ENCODE assay signal across 21 mouse cellular contexts in genomic region chr8:110404516-110404915, GRCm38 (mm10).
DNase-seq lines count a peak whose midpoint lies in the region; ATAC-seq and TF ChIP-seq lines count a peak whose summit lies in the region.
"Had no signal": no experiment of that assay in that cellular context is flagged by ENCODE, and none has a peak within 500 bp of the region (broad histone marks: within the 10 kb centered on the region; RNA-seq: fewer than 3 reads in every experiment).

No protein-coding gene starts in this region.

- WGBS in forebrain, embryonic 14.5 days, result 91% methylated on average over 3 of the region's 3 CpGs
- WGBS in forebrain, embryonic 12.5 days, result 90% methylated on average over 3 of the region's 3 CpGs
- 76% methylated on average over 3 of the region's 3 CpGs for WGBS in heart, embryonic 10.5 days
- 60% methylated on average over 3 of the region's 3 CpGs for WGBS in lung, embryonic 14.5 days
- WGBS in lung, postnatal 0 days, result 61% methylated on average over 3 of the region's 3 CpGs

- ATAC-seq in forebrain, embryonic 14.5 days, result no peak
- ATAC-seq in forebrain, embryonic 12.5 days (ENCODE audit: low FRiP score), result no peak
- ATAC-seq in lung, embryonic 14.5 days (ENCODE audit: insufficient read depth), result no peak
- no peak for ATAC-seq in lung, postnatal 0 days
- ATAC-seq: activated CD4-positive, CD25-positive, alpha-beta regulatory T cell, adult 4 months; forebrain, embryonic 16.5 days; hindbrain, embryonic 16.5 days; intestine, embryonic 15.5 days had no signal

- H3K4me2 ChIP-seq in forebrain, embryonic 14.5 days (ENCODE audit: low read length), result no peak overlapping the region
- H3K4me2 ChIP-seq in forebrain, embryonic 12.5 days, result no peak overlapping the region
- H3K4me2 ChIP-seq in lung, embryonic 14.5 days, result no peak overlapping the region
- no peak overlapping the region for H3K4me2 ChIP-seq in lung, postnatal 0 days (replicated peaks; ENCODE audit: low read depth, low read length)
- H3K4me2 ChIP-seq: heart, embryonic 13.5 days; hindbrain, embryonic 13.5 days; intestine, embryonic 15.5 days had no signal

- DNase-seq in forebrain, embryonic 14.5 days (ENCODE audit: low spot score), result peak; percentile 23
- DNase-seq in heart, adult 11 months, result peak; percentile 13
- DNase-seq in heart, embryonic 10.5 days (ENCODE audit: low spot score), result no peak
- peak; percentile 14 for DNase-seq in lung, embryonic 14.5 days
- DNase-seq in lung, postnatal 4 days, result no peak
- DNase-seq in lung, postnatal 36 days, result peak; percentile 30
- no peak for DNase-seq in lung, postnatal 0 days (ENCODE audit: low spot score)
- DNase-seq: adrenal gland, adult 8-10 months; adrenal gland, postnatal 25 days; cerebellum, adult 18-20 months; cerebellum, adult 9-10 months; cerebellum, postnatal 14 days; gastrocnemius, adult 2 months; gastrocnemius, postnatal 36 days had no signal

- no peak overlapping the region for H3K9ac ChIP-seq in forebrain, embryonic 14.5 days (ENCODE audit: low read length)
- H3K9ac ChIP-seq in forebrain, embryonic 12.5 days, result no peak overlapping the region
- no peak overlapping the region for H3K9ac ChIP-seq in lung, embryonic 14.5 days
- no peak overlapping the region for H3K9ac ChIP-seq in lung, postnatal 0 days (replicated peaks; ENCODE audit: low read depth)
- H3K9ac ChIP-seq: heart, embryonic 13.5 days; hindbrain, embryonic 13.5 days; intestine, embryonic 15.5 days had no signal

- no peaks in the 10 kb centered on the region for H3K9me3 ChIP-seq in forebrain, embryonic 14.5 days (replicated peaks; ENCODE audit: control insufficient read depth, low read length)
- H3K9me3 ChIP-seq in forebrain, embryonic 12.5 days, result no peaks in the 10 kb centered on the region
- no peaks in the 10 kb centered on the region for H3K9me3 ChIP-seq in heart, embryonic 10.5 days
- H3K9me3 ChIP-seq in lung, embryonic 14.5 days (ENCODE audit: low read depth, low read length), result no peaks in the 10 kb centered on the region
- H3K9me3 ChIP-seq in lung, postnatal 0 days (ENCODE audit: low read length), result no peaks in the 10 kb centered on the region
- H3K9me3 ChIP-seq: heart, embryonic 13.5 days; intestine, embryonic 15.5 days had no signal

- H3K36me3 ChIP-seq in forebrain, embryonic 14.5 days (ENCODE audit: control insufficient read depth, insufficient read depth, low read length), result no peaks in the 10 kb centered on the region
- no peaks in the 10 kb centered on the region for H3K36me3 ChIP-seq in forebrain, embryonic 12.5 days (replicated peaks)
- H3K36me3 ChIP-seq in heart, embryonic 10.5 days, result no peaks in the 10 kb centered on the region
- H3K36me3 ChIP-seq in lung, embryonic 14.5 days (ENCODE audit: insufficient read depth), result no peaks in the 10 kb centered on the region
- H3K36me3 ChIP-seq in lung, postnatal 0 days (ENCODE audit: insufficient read depth, low read length), result no peaks in the 10 kb centered on the region
- H3K36me3 ChIP-seq: heart, embryonic 13.5 days; hindbrain, embryonic 13.5 days; intestine, embryonic 15.5 days had no signal

- no peaks in the 10 kb centered on the region for H3K27me3 ChIP-seq in forebrain, embryonic 14.5 days (replicated peaks; ENCODE audit: control insufficient read depth, insufficient read depth, low read length)
- H3K27me3 ChIP-seq in forebrain, embryonic 12.5 days, result no peaks in the 10 kb centered on the region
- H3K27me3 ChIP-seq in heart, embryonic 10.5 days (ENCODE audit: insufficient read depth, poor library complexity, severe bottlenecking), result no peaks in the 10 kb centered on the region
- no peaks in the 10 kb centered on the region for H3K27me3 ChIP-seq in lung, embryonic 14.5 days (ENCODE audit: insufficient read depth, low read length)
- no peaks in the 10 kb centered on the region for H3K27me3 ChIP-seq in lung, postnatal 0 days (replicated peaks; ENCODE audit: insufficient read depth, low read length)
- H3K27me3 ChIP-seq: heart, embryonic 13.5 days; hindbrain, embryonic 13.5 days; intestine, embryonic 15.5 days had no signal

- TF ChIP-seq EP300 in lung, postnatal 0 days (IDR thresholded peaks at IDR 0.05), result no peak

- H3K4me3 ChIP-seq in forebrain, embryonic 14.5 days (ENCODE audit: low read depth, low read length), result no peak overlapping the region
- H3K4me3 ChIP-seq in forebrain, embryonic 12.5 days (replicated peaks), result no peak overlapping the region
- H3K4me3 ChIP-seq in heart, embryonic 10.5 days, result no peak overlapping the region
- H3K4me3 ChIP-seq in lung, embryonic 14.5 days (ENCODE audit: low read depth, low read length), result no peak overlapping the region
- no peak overlapping the region for H3K4me3 ChIP-seq in lung, postnatal 0 days (ENCODE audit: low read depth, low read length)
- H3K4me3 ChIP-seq: gastrocnemius, adult 2 months; heart, embryonic 13.5 days; hindbrain, embryonic 13.5 days; intestine, embryonic 15.5 days had no signal

- H3K27ac ChIP-seq in forebrain, embryonic 14.5 days (ENCODE audit: low read depth, low read length), result no peak overlapping the region
- no peak overlapping the region for H3K27ac ChIP-seq in forebrain, embryonic 12.5 days
- H3K27ac ChIP-seq in heart, embryonic 10.5 days, result no peak overlapping the region
- H3K27ac ChIP-seq in lung, embryonic 14.5 days (ENCODE audit: low read depth), result no peak overlapping the region
- no peak overlapping the region for H3K27ac ChIP-seq in lung, postnatal 0 days (ENCODE audit: low read length)
- H3K27ac ChIP-seq: gastrocnemius, adult 2 months; heart, embryonic 13.5 days; hindbrain, embryonic 13.5 days; intestine, embryonic 15.5 days had no signal

- no peaks in the 10 kb centered on the region for H3K4me1 ChIP-seq in forebrain, embryonic 14.5 days (ENCODE audit: control insufficient read depth, insufficient read depth, low read length)
- H3K4me1 ChIP-seq in forebrain, embryonic 12.5 days, result no peaks in the 10 kb centered on the region
- no peaks in the 10 kb centered on the region for H3K4me1 ChIP-seq in heart, embryonic 10.5 days
- H3K4me1 ChIP-seq in lung, embryonic 14.5 days (ENCODE audit: insufficient read depth), result no peaks in the 10 kb centered on the region
- H3K4me1 ChIP-seq in lung, postnatal 0 days (ENCODE audit: insufficient read depth, low read depth, low read length), result no peaks in the 10 kb centered on the region
- H3K4me1 ChIP-seq: heart, embryonic 13.5 days; hindbrain, embryonic 13.5 days; intestine, embryonic 15.5 days had no signal

- TF ChIP-seq CTCF in lung, embryonic 14.5 days (IDR thresholded peaks at IDR 0.05; ENCODE audit: low read depth), result no peak
- TF ChIP-seq CTCF in lung, postnatal 0 days (IDR thresholded peaks at IDR 0.05), result no peak

Comparison
In these comparisons a context has a peak if more than half of its experiments do, and no peak if none do; other contexts are left out.
1. DNase-seq: peak in forebrain, embryonic 14.5 days (single experiment), heart, adult 11 months (single experiment), lung, embryonic 14.5 days (single experiment) and lung, postnatal 36 days (single experiment); none in heart, embryonic 10.5 days (single experiment), lung, postnatal 4 days (0 of 2) and lung, postnatal 0 days (single experiment).